Mouse (Mus musculus): ENCODE measurements at regions not wholly inside any gene's neighbourhood (a gene's known extent, or its start where the extent isn't known, plus 50 kb on each side); places are given as distances from the start of the nearest gene placed in this dataset.

DNA sequence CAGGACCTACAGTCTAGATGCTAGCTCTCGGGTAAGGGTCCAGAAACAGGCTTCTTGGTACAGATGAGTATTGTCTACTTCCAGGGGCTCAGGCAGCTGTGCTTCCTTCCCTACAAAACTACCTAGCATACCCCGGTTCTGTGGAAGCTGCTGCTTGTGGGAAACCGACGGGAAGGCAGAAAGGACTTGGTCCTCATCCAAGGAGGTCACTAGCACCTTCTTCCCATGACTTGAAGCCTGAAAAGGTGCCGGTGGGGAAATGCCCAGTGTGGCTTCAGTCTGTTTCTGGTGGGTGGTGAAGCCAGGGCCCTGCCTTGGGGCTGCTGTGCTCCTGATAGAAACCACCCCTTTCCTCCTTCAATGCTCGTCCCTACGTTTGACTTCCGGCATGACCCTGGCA lies 107.5 kb downstream of the Tex29 start:
- 73% methylated on average over 8 of the region's 8 CpGs for WGBS
- Histone ChIP-seq H3K36me3 (ENCODE audit: insufficient read depth, low read length) (no peaks in the 10 kb centered on the region), H3K4me1 (ENCODE audit: insufficient read depth, low read depth, low read length) (no peaks in the 10 kb centered on the region), H3K9me3 (ENCODE audit: low read length) (no peaks in the 10 kb centered on the region), H3K27ac (ENCODE audit: low read length) (no peak overlapping the region), H3K27me3 (replicated peaks; ENCODE audit: insufficient read depth, low read length) (no peaks in the 10 kb centered on the region), H3K9ac (replicated peaks; ENCODE audit: low read depth) (no peak overlapping the region), H3K4me3 (ENCODE audit: low read depth, low read length) (no peak overlapping the region), H3K4me2 (replicated peaks; ENCODE audit: low read depth, low read length) (no peak overlapping the region)
- TF ChIP-seq EP300 (IDR thresholded peaks at IDR 0.05) (no peak), CTCF (IDR thresholded peaks at IDR 0.05) (no peak)
- no peak for ATAC-seq
- no peak for DNase-seq (ENCODE audit: low spot score)

DNA sequence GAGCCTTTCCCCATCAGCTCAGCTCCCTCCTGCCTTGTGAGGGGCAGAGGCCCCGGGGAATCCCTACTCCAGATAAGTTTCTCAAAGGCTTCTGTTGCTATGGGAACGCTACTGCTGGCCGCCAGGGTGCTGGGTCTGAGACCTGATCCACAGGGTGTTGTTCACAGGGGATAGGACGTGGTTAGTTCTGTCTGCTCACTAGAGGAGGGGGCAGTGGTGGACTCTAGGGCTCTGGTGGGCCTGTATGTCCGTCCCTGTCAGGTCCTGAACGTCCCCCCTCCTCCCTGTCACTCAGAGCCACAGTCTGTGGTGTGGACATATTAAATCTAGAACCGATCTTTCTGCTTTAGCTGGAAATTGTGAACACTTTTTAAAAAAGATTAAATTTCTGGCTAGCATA lies 116.0 kb downstream of the Tex29 start:
- Histone ChIP-seq H3K9ac (replicated peaks; ENCODE audit: low read depth) (no peak overlapping the region), H3K4me2 (replicated peaks; ENCODE audit: low read depth, low read length) (no peak overlapping the region), H3K4me1 (ENCODE audit: insufficient read depth, low read depth, low read length) (no peaks in the 10 kb centered on the region), H3K9me3 (ENCODE audit: low read length) (no peaks in the 10 kb centered on the region), H3K27ac (ENCODE audit: low read length) (no peak overlapping the region), H3K27me3 (replicated peaks; ENCODE audit: insufficient read depth, low read length) (no peaks in the 10 kb centered on the region), H3K36me3 (ENCODE audit: insufficient read depth, low read length) (no peaks in the 10 kb centered on the region), H3K4me3 (ENCODE audit: low read depth, low read length) (no peak overlapping the region)
- no peak for TF ChIP-seq EP300 (IDR thresholded peaks at IDR 0.05)
- TF ChIP-seq CTCF (IDR thresholded peaks at IDR 0.05): no peak
- ATAC-seq: no peak
- WGBS: 18% methylated on average over 7 of the region's 7 CpGs
- no peak for DNase-seq (ENCODE audit: low spot score)

DNA sequence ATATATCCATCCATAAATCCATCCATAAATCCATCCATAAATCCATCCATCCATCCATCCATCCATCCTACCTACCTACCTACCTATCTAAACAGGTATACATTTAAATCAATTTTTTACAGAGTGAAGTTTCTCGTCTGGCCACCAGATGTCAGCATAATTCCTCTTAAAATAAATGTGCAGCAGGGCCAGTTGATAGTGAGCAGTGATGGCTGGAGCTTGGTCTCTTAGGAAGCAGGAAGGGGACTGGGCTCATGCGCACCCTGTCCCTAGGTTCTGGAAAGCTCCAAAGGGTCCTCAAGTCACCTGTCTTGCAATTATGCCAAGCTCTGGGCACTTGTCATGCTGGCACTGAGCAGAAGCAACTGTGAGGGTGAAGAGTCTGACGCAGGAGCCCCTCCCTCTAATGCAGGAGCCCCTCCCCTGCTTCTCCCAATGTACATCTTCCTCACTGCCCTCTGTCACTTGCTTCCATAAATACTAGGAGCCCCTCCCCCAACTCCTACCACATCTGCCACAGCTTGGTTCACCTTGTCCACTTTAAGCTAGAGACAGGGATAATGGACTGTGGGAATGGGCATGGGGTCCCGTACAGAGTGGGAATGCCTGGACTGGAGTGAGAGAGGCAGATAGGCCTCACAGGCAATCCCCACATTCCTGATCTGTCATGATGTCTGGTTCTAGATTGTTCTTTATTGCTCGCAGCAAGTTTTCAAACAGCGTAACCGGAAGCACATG lies 116.9 kb downstream of the Tex29 start:
- peak; percentile 74 for DNase-seq (ENCODE audit: low spot score)

DNA sequence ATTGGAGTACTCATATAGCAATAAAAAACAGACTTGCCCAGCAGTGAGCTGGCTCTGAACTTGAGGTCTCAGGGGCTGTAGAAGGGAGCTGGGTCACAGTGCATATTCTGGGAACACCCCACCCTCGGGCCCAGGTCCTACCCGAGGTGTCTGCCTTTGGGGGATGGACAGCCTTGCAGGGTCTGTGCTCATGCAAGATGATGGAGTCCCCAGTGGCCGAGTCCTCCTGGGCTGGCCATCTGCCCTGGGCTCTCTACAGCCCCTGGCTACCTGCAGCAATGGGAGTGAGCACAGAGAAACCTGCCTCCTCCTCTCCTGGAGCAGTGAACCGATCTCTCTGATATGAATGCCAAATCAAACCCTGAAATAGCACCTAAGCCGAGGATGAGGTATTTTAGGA lies 117.9 kb downstream of the Tex29 start:
- WGBS: 53% methylated on average over 5 of the region's 5 CpGs
- Histone ChIP-seq H3K9ac (replicated peaks; ENCODE audit: low read depth) (no peak overlapping the region), H3K4me2 (replicated peaks; ENCODE audit: low read depth, low read length) (no peak overlapping the region), H3K27me3 (replicated peaks; ENCODE audit: insufficient read depth, low read length) (no peaks in the 10 kb centered on the region), H3K9me3 (ENCODE audit: low read length) (no peaks in the 10 kb centered on the region), H3K27ac (ENCODE audit: low read length) (no peak overlapping the region), H3K36me3 (ENCODE audit: insufficient read depth, low read length) (no peaks in the 10 kb centered on the region), H3K4me3 (ENCODE audit: low read depth, low read length) (no peak overlapping the region), H3K4me1 (ENCODE audit: insufficient read depth, low read depth, low read length) (no peaks in the 10 kb centered on the region)
- TF ChIP-seq CTCF (IDR thresholded peaks at IDR 0.05) (no peak), EP300 (IDR thresholded peaks at IDR 0.05) (no peak)
- ATAC-seq (no peak), DNase-seq (ENCODE audit: low spot score) (no peak)

More for the DNA sequence above, 116.9 kb downstream of the Tex29 start:
- TF ChIP-seq CTCF (IDR thresholded peaks at IDR 0.05) (peak; percentile 74), EP300 (IDR thresholded peaks at IDR 0.05) (no peak)
- Histone ChIP-seq H3K27ac (ENCODE audit: low read length) (no peak overlapping the region), H3K4me3 (ENCODE audit: low read depth, low read length) (no peak overlapping the region), H3K4me1 (ENCODE audit: insufficient read depth, low read depth, low read length) (no peaks in the 10 kb centered on the region), H3K4me2 (replicated peaks; ENCODE audit: low read depth, low read length) (no peak overlapping the region), H3K36me3 (ENCODE audit: insufficient read depth, low read length) (no peaks in the 10 kb centered on the region), H3K9me3 (ENCODE audit: low read length) (no peaks in the 10 kb centered on the region), H3K27me3 (replicated peaks; ENCODE audit: insufficient read depth, low read length) (no peaks in the 10 kb centered on the region), H3K9ac (replicated peaks; ENCODE audit: low read depth) (no peak overlapping the region)
- 68% methylated on average over 7 of the region's 7 CpGs for WGBS
- no peak for ATAC-seq

DNA sequence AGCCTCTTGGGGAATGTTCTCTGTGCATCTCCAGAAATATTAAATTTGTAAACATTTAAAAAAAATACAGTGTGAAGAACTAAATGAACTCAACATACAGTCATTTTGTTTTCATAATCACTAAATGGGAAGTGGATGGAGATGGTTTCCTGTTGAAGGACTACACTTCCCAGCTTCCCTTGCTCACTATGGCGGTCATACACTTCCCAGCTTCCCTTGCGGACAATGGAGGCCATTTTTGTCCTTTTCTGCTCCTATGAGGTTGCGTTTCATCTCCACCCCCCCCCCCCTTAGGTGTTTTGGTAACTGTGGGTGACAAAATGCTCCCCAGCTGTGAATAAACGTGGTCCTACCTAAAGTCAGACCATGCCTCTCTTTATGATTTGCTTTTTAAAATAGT lies 119.2 kb downstream of the Tex29 start:
- no peak for TF ChIP-seq EP300 (IDR thresholded peaks at IDR 0.05)
- no peak for TF ChIP-seq CTCF (IDR thresholded peaks at IDR 0.05)

DNA sequence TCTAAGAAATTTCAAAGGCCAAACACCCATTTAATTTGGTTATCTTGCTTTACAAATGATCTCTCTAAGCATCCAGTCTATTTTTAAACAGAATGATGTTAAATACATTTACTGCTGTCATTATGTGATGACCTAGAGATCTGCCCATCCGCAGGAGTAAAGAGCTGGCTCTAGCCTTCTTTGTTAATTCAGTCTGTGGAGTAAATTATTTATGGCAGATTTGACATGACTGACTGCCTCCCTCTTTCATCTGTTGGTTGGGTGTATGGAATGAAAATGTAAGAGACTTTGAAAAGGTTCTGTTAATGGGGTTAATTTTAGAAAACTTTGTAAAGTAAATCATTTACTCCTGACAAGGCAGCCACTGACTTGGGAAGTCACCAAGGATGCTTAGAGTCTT lies 123.3 kb downstream of the Tex29 start:
- Histone ChIP-seq H3K27ac (ENCODE audit: low read length) (no peak overlapping the region), H3K4me1 (ENCODE audit: insufficient read depth, low read depth, low read length) (no peaks in the 10 kb centered on the region), H3K9me3 (ENCODE audit: low read length) (no peaks in the 10 kb centered on the region), H3K9ac (replicated peaks; ENCODE audit: low read depth) (no peak overlapping the region), H3K36me3 (ENCODE audit: insufficient read depth, low read length) (no peaks in the 10 kb centered on the region), H3K4me3 (ENCODE audit: low read depth, low read length) (no peak overlapping the region), H3K4me2 (replicated peaks; ENCODE audit: low read depth, low read length) (no peak overlapping the region), H3K27me3 (replicated peaks; ENCODE audit: insufficient read depth, low read length) (no peaks in the 10 kb centered on the region)
- DNase-seq (ENCODE audit: low spot score) (no peak), ATAC-seq (no peak)
- WGBS: 45% methylated on average over 1 of the region's 1 CpGs
- TF ChIP-seq CTCF (IDR thresholded peaks at IDR 0.05) (no peak), EP300 (IDR thresholded peaks at IDR 0.05) (no peak)

More for the DNA sequence above, 119.2 kb downstream of the Tex29 start:
- ATAC-seq: no peak
- H3K9me3 ChIP-seq (ENCODE audit: low read length): no peaks in the 10 kb centered on the region
- no peak overlapping the region for H3K4me3 ChIP-seq (ENCODE audit: low read depth, low read length)
- H3K4me1 ChIP-seq (ENCODE audit: insufficient read depth, low read depth, low read length): no peaks in the 10 kb centered on the region
- no peak overlapping the region for H3K9ac ChIP-seq (replicated peaks; ENCODE audit: low read depth)
- no peaks in the 10 kb centered on the region for H3K36me3 ChIP-seq (ENCODE audit: insufficient read depth, low read length)
- H3K4me2 ChIP-seq (replicated peaks; ENCODE audit: low read depth, low read length): no peak overlapping the region
- 67% methylated on average over 4 of the region's 4 CpGs for WGBS
- DNase-seq (ENCODE audit: low spot score): no peak
- no peaks in the 10 kb centered on the region for H3K27me3 ChIP-seq (replicated peaks; ENCODE audit: insufficient read depth, low read length)
- no peak overlapping the region for H3K27ac ChIP-seq (ENCODE audit: low read length)
